Mouse (Mus musculus): ENCODE measurements around the gene Gap43. TPM values are rescaled to one million over a fixed set of nuclear protein-coding genes. Genes with fewer than 3 reads are reported as not detected.
"Not testable (repeated sequence)": the region's sequence is repeated elsewhere in the genome, so short reads cannot be mapped to it uniquely, and the experiment has no call there.

Gap43 gene
- polyA plus RNA-seq, 1 experiment, result 448 TPM

DNA sequence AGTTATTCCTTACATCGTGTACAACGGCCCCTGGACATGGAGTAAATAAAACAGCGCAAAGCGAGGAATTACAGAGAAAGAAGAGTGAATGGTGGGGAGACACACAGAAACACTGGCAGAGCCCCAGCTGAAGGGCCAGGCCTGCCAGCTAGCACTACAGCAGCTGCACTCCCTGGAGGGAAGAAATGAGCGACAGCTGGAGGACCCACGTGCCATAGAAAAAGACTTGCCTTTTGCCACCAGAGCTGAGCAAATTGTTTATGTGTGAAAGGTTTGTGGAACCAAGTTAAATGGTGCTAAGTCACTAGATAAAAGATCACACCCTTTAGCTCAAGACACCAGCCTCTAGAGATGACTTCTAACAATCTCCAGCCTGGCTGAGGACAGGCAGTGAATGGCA, 37.0 kb downstream of the Gap43 start:
- DNase-seq (ENCODE audit: extremely low spot score in 1 of 2, low spot score in 1 of 2), result peak in 1 of 2 experiments; percentile 45

DNA sequence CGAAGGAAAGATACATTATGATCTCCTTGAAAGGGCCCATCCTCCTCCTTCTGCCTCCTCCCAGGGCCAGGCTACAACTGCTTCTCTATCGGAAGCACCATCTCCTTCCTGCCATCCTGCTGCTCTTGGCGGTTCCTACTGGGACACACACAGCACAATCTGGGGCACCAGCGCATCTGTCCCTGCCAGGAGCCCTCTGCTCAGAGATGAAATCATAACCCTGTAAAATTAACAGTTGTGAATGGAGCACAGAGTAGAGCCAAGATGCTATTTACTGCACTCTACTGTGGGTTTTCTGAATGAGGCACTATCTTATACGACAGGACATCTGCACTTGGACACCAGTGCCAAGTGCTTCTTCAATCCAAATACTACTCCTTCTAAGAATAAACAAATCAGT, 46.0 kb downstream of the Gap43 start:
- DNase-seq (ENCODE audit: extremely low spot score in 1 of 2, low spot score in 1 of 2), result peak in 1 of 2 experiments; percentile 49

DNA sequence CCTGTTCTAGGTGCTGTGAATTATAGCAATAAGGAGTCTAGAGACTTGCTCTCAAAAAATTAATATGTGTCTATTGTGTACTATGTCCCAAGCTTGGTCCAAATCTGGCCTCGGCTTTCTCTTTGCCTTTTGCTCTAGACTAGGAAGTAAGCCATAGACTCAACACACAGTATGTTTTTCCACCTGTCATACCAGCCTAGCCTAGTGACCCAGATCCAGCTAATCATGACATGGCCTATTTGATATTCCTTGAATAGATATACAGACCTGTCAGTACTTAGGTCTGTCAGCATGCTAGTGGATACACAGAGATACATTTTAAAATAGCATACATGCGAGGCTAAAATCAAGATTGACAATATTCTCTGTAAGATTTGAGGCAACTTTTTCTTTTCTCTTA, 46.4 kb downstream of the Gap43 start:
- no peak for DNase-seq (ENCODE audit: extremely low spot score in 1 of 2, low spot score in 1 of 2)

DNA sequence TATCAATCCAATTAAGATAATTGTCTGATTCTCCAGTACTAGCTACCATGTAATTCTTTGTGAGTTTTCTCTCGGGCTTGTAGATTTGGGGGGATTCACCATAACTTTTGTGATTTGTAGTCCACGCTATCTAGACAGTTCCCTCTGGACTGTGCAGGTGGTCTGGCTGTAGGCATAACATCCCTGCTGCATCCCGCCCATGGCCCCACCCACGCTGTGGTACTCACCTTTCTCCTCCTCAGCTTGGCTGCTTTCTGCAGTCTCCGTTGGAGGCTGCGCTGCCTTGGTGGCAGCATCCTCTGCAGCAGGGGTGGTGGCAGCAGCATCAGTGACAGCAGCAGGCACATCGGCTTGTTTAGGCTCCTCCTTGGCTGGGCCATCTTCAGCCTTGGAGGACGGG, 48.9 kb downstream of the Gap43 start:
- DNase-seq (ENCODE audit: extremely low spot score in 1 of 2, low spot score in 1 of 2), result no peak

DNA sequence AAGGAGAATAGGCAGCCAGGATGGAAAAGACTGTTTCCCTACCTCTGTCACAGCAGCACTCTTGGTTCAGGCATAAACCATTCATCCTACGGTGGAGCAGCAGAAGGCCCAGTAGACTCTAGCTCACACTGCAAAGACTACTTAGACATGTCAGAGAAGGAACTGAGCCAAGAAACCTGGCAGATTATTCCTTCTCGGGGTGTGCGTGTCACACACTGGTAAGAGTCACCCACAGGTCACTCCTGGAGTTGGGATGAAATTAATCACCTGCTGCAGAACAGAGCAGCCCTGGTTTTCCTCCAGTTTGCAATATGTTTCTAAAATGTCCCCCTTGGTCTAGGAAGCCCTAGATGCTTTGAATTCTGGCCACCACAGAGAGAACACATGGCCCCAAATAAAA, 56.4 kb downstream of the Gap43 start:
- no peak for DNase-seq (ENCODE audit: extremely low spot score in 1 of 2, low spot score in 1 of 2)

DNA sequence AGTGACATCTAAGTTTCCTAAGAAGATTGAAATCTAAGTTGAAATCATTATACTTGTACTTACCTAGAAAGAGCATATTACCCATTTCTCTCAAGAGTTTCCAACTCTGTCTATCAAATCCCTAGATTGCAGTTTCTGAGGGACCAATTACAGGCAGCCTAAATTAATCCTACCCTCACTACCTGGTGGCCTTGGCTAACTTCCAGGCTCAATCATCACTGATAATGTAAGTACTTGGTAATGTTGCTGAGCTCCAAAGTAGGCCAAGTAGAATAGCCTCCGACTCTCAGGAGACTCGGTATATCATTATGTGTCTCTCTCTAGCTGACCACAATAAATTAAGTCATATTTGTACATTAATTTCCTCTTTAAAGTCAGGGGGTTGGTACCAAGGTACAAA, 62.7 kb downstream of the Gap43 start:
- no peak for DNase-seq (ENCODE audit: extremely low spot score in 1 of 2, low spot score in 1 of 2)

DNA sequence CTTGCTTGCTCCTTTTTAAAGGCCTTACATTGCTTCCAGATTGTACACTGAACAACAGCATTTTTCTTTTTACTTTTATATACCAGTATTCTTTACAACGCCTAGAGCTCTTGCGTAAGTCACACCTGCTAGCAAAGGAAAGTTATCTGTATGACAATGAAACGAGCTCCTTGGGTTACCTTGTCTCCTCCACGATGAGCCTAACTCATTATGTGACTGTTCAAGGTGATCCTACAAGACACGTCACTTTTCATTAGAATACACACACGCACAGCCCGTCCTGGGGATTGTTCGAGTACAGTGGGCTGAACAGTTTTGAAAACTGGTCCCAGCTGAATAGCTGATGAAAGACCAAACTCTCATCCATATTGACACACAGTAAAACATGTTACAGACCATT, 63.2 kb downstream of the Gap43 start:
- no peak for DNase-seq (ENCODE audit: extremely low spot score in 1 of 2, low spot score in 1 of 2)

DNA sequence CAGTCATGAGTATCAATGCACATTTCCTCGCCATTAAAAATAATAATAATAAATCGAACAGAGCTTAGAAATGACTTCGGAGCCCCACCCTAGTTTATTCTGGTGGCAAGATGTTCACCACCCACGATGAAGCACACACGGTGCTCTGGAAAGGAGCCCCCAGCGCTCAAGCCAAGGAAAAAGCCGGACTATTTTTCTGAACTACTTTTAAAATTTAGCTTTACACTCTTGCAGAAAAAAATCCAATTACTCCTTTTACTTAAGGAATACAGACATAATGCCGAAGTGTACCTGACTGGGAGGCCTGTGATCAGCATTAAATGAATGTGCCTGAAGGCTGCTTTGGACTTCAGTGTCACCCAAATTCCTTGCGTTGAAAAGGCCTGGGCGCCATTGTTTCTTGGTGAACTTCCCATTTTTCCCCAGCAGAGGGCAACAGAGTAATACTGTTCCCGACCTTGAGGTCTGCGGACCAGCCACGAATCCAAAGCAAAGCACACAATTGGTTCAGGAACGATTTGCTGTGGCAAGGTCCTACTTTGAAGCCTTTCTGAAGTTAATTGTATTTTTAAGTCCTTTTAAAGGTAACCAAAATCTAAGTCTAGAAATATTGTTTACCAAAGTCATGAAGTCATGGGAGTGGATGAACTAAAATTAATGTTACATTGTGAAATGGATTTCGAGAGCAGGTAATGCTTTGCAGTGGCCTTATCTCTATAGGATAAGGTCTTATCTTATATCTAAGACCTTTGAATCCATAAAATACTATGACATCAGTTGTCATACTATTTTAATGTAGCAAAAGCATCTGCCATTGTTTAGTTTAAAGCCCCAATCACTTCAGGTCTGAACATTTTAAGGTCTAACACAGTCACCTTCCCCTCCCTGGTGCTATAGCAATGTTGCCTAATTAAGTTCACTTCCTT, 64.0 kb downstream of the Gap43 start:
- peak; percentile 55 to 95 for DNase-seq (ENCODE audit: extremely low spot score in 1 of 2, low spot score in 1 of 2)

DNA sequence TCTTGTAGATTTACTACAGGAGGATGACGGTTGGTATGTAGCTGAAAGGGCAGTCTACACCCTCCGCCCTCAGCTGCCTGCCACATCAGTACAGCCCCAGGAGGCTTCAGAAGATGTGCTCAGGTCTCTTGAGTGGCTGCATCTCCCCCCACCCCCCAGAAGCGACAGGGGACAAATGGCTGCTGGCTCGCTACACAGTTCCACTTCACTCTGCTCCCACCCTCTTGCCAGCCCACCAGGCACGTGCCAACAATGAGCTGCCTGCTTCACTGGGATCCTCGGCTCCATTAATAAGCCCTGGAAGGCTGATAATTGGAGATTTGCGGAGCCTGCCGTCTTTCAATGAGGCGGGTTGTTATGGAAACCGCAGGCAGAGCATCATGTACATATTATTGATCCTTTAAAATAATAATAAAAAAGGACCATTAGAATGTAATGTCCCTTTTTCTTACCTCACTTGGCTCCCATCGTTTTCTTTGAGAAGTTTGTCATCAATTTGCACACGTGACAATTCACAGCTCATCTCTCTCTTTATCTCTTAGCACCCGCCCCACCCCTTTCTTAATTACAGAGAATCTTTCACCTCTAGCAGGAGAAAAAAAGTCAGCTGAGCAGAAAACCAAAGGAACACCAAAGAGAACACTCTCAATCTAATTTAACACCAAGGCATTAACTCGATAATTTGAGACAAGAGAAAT, 64.8 kb downstream of the Gap43 start:
- no peak for DNase-seq (ENCODE audit: extremely low spot score in 1 of 2, low spot score in 1 of 2)

DNA sequence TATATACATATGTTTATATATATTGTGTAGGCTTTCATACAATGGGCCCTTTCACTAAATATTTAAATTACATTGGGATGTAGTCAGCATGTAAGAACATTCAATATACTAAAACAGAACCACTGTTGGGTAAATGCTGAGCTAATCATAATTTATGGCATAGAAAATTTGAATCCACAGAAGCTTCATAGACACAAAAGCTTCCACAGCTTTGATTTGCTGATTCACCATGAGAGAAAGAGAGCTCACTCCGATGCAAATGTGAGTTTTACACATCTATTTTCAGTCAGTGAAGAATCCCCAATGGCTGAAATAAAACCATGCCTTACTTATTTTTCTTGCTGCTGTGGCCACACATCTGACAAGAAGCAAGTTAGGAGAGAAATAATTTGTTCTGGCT, 69.2 kb downstream of the Gap43 start:
- peak in 1 of 2 experiments; percentile 36 for DNase-seq (ENCODE audit: extremely low spot score in 1 of 2, low spot score in 1 of 2)

DNA sequence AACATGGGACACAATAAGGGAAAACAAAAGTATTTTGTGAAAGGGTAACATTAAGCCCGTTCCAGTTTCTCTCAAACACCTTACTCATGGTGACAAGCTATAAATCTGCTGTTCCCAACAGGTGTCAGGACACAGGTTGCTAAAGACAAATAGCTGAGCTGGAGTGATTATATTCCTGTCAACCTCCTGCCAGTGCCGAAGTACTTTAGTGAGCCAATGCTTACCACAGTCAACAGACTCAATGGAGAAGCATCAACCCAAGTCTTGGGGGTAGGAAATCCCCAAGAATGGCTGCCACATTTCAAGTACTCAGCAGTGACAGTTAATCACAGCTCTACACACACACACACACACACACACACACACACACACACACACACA, 70.9 kb downstream of the Gap43 start:
- DNase-seq (ENCODE audit: extremely low spot score in 1 of 2, low spot score in 1 of 2), result no peak

DNA sequence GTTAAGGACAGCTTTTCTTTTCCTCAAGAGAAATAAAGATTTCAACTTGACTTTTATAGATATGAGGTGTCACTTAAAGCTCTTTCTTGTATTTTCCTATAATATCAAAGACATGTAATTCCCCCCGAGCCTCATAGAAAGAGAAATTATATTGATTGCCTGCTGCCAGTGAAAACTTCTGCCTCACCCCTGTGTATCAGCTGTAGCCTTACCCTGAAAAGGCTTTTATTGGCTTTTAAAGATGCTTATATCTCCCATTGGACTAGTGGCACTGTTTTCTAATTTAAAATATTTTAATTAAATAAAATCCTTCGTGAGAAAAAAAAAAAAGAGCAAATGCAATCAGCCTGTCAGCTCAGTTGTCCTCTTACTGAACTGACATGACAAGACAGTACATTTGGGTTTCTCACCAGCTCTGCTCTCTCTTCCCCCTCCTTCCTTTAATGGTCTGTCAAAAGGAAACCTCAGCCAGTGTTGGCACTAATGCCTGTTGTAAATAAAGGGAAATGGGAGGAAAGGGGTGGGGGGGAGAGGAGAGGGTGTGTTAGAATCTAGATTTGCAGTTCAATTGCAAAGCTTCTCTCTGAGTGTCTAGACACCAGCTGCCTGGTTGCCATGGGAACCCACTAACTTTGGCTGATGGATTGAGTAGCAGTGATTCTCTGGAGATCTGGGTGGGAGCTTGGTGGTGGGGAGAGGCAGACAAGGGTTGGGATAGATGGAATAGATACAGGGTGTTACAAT, 71.4 kb downstream of the Gap43 start:
- DNase-seq (ENCODE audit: extremely low spot score in 1 of 2, low spot score in 1 of 2), result peak; percentile 48 to 77

DNA sequence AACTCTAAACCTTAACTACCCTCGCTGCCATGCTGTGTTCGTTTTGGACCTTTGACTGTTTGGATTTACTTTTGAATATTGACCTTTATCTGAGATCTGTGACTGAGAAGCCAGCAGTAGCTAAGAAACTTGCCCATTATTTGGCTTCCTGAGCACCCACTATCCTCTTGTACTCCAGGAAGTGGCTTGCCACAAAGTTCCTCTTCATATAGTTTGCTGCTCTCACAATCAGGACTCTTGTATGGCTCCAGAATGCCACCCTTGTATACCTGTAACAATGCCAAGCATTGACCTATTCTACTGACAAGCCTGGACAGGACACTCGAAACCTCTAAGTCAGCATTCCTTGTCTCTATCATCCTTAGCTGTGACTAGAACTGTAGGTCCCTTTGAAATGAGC, 75.3 kb downstream of the Gap43 start:
- DNase-seq (ENCODE audit: extremely low spot score in 1 of 2, low spot score in 1 of 2), result no peak

DNA sequence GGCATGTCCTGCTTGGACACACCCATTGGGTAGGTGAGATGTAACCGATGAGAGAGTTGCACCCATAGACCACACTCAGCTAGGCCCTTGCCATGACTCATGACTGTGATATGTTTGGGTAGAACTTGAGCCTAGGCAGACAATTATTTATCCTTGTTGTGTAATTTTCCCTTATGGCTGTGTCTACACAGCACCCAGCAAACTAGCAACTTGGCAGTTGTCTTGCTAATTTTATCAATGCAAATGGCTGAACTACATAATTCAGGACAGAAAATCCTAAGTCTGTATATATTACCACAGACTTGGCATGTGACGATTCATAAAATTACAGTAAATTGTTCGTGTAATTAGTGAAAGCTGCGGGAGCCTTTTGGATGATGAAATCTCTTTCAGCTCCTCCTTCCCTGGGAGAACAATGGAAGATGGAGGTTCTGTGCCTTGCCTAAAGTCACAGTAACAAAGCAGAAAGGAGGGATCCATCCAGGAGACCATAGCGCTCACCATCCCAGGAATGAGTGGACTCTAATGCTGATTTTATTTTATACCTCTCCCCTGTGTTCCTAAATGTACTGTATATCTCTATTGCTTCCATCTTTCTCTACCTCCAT, 77.4 kb downstream of the Gap43 start:
- DNase-seq (ENCODE audit: extremely low spot score in 1 of 2, low spot score in 1 of 2), result no peak

DNA sequence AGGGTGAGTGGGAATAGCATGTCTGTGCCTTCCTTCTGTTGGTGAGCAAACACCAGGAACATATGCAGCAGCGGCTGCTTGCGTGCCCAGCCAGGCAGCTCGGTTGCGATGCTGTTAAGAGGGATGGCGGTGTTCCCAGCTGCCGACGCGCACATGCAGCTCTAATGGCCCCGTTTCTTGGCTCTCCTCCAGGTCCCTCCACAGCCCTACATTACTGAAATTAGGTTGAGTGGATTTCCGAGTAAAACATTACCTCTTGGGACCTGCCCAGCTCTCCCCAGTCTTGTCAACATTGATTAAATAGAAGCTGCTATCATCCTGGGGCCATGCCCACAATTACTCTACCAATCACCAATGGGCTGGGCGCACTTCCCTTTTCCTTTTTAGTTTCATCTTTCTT, 84.8 kb downstream of the Gap43 start:
- DNase-seq (ENCODE audit: extremely low spot score in 1 of 2, low spot score in 1 of 2), result peak; percentile 32 to 76

DNA sequence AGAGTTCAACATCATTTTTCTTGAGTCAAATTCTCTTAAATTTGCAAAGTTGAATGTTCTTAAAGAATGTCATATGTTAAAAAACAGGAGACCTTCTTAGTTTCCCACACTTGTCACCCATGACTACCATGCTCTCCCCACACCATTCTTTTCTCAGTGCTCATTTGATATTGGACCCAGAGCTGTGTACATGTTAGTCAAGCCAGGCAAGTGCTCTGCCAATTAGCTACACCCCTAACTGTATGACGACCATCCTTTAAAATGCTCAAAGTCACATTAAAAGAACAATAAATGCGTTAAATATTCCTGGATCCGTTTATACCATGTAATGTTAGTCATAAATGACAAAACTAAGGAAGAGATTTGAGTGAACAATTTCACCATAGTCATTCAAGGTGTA, 85.2 kb downstream of the Gap43 start:
- no peak for DNase-seq (ENCODE audit: extremely low spot score in 1 of 2, low spot score in 1 of 2)

DNA sequence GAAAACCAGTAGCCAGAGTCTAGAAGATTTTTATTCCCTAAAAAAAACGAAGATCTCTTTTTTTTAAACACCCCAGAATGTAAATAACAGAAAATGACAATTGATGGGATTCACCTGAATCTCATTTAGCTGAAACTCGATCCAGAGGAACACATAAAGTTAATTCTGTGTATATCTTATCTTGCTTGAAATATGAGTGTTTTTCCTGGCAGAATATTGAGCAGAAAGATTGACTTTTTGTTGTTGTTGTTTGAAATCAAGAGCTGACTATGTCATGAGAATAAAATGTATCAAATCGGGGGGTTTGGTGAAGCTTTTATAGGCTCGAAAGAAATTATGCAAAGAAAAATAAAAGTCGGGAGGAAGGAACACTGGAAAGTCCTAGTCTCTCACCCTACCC, 88.2 kb downstream of the Gap43 start:
- DNase-seq (ENCODE audit: extremely low spot score in 1 of 2, low spot score in 1 of 2), result no peak

DNA sequence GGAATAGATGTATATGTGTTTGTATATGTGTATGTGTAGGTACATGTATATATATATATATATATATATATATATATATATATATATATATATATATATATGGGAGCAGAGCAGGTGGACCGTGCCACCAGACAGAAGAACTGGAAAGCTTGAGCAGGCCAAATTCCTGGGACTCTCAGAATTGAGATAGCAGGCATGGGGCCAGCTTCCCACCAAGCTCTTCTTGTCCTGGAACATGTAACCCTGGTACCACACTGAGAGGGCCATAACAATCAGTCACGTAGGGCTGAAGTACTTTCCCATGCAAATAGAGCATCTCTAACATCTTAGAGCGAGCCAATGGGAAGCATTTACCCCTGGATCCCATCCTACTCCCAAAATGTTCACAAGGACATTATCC, 96.3 kb downstream of the Gap43 start:
- DNase-seq (ENCODE audit: extremely low spot score in 1 of 2, low spot score in 1 of 2), result not testable (repeated sequence)

DNA sequence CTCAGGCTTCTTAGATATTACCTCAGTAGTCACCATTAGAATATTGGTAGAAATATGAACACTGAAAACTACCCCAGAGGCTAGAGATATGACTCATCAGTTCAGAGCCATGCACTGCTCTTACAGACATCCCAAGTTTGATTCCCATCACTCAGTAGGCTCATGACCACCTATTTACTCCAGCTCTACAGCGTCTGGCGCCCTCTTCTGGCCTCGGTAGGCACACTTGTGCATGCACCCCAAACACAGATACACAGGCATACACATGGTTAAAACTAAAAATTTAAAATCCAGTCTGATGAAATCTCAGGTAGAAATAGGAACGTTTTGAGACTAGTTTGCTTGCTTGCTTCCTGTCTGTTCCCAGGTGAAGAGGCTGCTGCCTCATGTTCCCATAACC, 109.1 kb downstream of the Gap43 start:
- DNase-seq (ENCODE audit: extremely low spot score in 1 of 2, low spot score in 1 of 2), result no peak
